Mouse (Mus musculus): Measurements from ENCODE around the gene Slc4a5. TPM values are rescaled to one million over a fixed set of nuclear protein-coding genes. Genes with fewer than 3 reads are reported as not detected.

Gene Slc4a5
- polyA plus RNA-seq, 1 experiment from 2014 or later, result 0.16 TPM

DNA sequence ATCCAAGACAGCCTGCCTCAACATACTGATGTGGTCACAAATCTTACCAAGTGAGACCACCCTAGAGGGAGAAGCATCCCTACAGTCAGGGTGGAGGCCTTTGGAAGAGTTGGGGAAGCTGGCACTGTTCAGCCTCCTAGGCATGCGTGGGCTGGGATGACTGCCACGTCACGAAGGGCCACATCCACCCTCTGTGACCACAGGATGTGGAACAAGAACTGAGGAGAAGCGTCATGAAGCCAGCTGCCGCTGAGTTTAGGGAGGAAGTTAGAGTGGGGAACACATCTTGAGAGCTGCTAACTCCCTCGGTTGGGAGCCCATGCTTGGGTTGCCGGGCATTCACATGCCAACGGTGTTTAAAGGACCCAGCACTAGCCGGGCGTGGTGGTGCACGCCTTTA is 54.1 kb downstream of the Slc4a5 start:
- H3K27me3 ChIP-seq (ENCODE audit: control insufficient read depth, insufficient read depth, low read length), result 0 out of 2 replicates have a peak, but pooled peaks cover 6% of the 10 kb centered on the region
- WGBS, result 80% methylated on average over 11 of the region's 11 CpGs
- 0 out of 2 replicates have a peak, but pooled peaks cover 4% of the 10 kb centered on the region for H3K9me3 ChIP-seq (ENCODE audit: control insufficient read depth, low read length)
- no peak overlapping the region for H3K9ac ChIP-seq (ENCODE audit: low read length)
- no peak overlapping the region for H3K4me3 ChIP-seq (ENCODE audit: control insufficient read depth in 1 of 2, insufficient read depth in 1 of 2, low read depth in 1 of 2, low read length in 2 of 2)
- H3K27ac ChIP-seq (replicated peaks in 1 of 2; ENCODE audit: control insufficient read depth in 1 of 2, insufficient read depth in 1 of 2, low read depth in 2 of 2, low read length in 2 of 2), result no peak overlapping the region
- no peak for ATAC-seq (ENCODE audit: insufficient number of reproducible peaks, insufficient read depth, low FRiP score, low read depth)
- no peaks in the 10 kb centered on the region for H3K36me3 ChIP-seq (ENCODE audit: control insufficient read depth, insufficient read depth, low read length)
- H3K4me2 ChIP-seq (ENCODE audit: low read length), result no peak overlapping the region
- no peaks in the 10 kb centered on the region for H3K4me1 ChIP-seq (ENCODE audit: control insufficient read depth in 2 of 2, insufficient read depth in 2 of 2, low read length in 2 of 2)

DNA sequence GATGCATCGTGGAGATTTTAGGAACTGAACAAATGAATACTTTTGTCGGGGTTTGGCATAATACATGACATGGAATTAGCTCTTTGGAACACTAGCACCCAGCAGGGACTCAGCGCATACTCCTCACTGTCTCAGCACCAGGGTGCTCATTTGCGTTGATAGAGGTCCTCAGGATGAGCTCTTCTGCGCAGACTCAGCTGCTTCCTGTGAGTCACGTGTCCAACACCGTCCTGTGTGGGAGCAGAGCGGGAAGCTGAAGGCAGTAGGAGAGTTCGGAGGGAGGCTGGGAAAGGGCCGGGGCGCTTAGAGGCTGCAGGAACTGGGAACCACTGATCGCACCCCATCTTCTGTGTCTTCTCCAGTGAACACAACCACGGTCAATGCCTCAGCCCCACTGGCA is 57.5 kb downstream of the Slc4a5 start:
- H3K4me3 ChIP-seq (ENCODE audit: control insufficient read depth in 1 of 2, insufficient read depth in 1 of 2, low read depth in 1 of 2, low read length in 2 of 2), result no peak overlapping the region
- H3K9me3 ChIP-seq (ENCODE audit: control insufficient read depth, low read length), result peaks cover 9% of the 10 kb centered on the region; the same call in 1 of the 2 replicates
- ATAC-seq (ENCODE audit: insufficient number of reproducible peaks, insufficient read depth, low FRiP score, low read depth), result no peak
- H3K9ac ChIP-seq (ENCODE audit: low read length), result no peak overlapping the region
- 0 out of 2 replicates have a peak, but pooled peaks cover 6% of the 10 kb centered on the region for H3K27me3 ChIP-seq (ENCODE audit: control insufficient read depth, insufficient read depth, low read length)
- H3K4me1 ChIP-seq (ENCODE audit: control insufficient read depth in 2 of 2, insufficient read depth in 2 of 2, low read length in 2 of 2), result no peaks in the 10 kb centered on the region
- no peaks in the 10 kb centered on the region for H3K36me3 ChIP-seq (ENCODE audit: control insufficient read depth, insufficient read depth, low read length)
- WGBS, result 65% methylated on average over 13 of the region's 13 CpGs
- H3K4me2 ChIP-seq (ENCODE audit: low read length), result no peak overlapping the region
- H3K27ac ChIP-seq (replicated peaks in 1 of 2; ENCODE audit: control insufficient read depth in 1 of 2, insufficient read depth in 1 of 2, low read depth in 2 of 2, low read length in 2 of 2), result no peak overlapping the region

DNA sequence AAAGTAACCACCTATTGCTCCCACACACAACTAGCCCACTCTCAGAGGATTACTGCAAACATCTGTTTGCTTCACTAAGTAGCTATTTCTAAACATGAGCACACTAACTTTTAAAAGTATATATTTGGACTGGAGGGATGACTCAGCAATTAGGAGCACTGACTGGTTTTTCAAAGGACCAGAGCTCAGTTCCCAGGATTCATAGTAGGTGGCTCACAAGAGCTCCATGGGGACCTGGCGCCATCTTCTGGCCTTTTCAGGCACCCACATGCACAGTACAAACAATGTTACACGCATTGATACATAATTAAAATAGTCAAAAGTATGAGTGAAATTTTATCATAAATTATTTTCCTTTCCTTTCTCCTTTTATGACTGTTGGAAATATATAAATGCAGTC is 59.3 kb downstream of the Slc4a5 start:
- Histone ChIP-seq H3K4me3 (ENCODE audit: control insufficient read depth in 1 of 2, insufficient read depth in 1 of 2, low read depth in 1 of 2, low read length in 2 of 2) (no peak overlapping the region), H3K27ac (replicated peaks in 1 of 2; ENCODE audit: control insufficient read depth in 1 of 2, insufficient read depth in 1 of 2, low read depth in 2 of 2, low read length in 2 of 2) (no peak overlapping the region), H3K4me2 (ENCODE audit: low read length) (no peak overlapping the region), H3K36me3 (ENCODE audit: control insufficient read depth, insufficient read depth, low read length) (no peaks in the 10 kb centered on the region), H3K9me3 (ENCODE audit: control insufficient read depth, low read length) (peaks cover 9% of the 10 kb centered on the region; the same call in 1 of the 2 replicates), H3K4me1 (ENCODE audit: control insufficient read depth in 2 of 2, insufficient read depth in 2 of 2, low read length in 2 of 2) (no peaks in the 10 kb centered on the region), H3K9ac (ENCODE audit: low read length) (no peak overlapping the region), H3K27me3 (ENCODE audit: control insufficient read depth, insufficient read depth, low read length) (0 out of 2 replicates have a peak, but pooled peaks cover 6% of the 10 kb centered on the region)
- no peak for ATAC-seq (ENCODE audit: insufficient number of reproducible peaks, insufficient read depth, low FRiP score, low read depth)
- 29% methylated on average over 2 of the region's 2 CpGs for WGBS

DNA sequence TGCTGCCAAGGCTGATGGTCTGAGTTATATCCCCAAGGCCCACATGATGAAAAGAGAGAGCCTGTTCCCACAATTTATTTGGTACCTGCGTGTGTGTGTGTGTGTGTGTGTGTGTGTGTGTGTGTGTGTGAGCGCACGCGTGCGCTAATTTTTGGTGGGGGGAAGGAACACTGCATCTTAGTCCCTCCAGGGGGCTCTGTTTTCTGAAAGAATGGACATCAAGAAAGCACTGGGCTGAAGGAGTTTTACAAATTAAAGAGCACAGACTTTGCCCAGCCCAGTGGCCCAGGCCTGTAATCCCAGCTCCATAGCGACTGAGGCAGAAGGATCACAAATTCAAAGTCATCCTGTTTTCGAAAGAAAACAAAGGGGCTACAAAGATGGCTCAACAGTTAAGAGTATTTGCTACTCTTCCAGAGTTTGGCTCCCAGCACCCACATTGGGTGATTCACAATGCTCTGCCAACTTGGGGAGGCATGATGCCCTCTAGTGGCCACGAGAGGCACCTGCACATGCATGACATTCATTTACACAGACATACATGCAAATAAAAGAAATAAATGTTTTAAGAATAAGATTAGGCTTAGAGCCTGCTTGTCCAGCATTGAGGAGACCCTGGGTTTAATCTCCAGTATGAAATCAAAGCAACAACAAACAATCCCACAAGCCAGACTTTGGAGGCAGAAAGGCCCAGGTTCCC is 60.8 kb downstream of the Slc4a5 start:
- peaks cover 9% of the 10 kb centered on the region; the same call in 1 of the 2 replicates for H3K9me3 ChIP-seq (ENCODE audit: control insufficient read depth, low read length)
- H3K36me3 ChIP-seq (ENCODE audit: control insufficient read depth, insufficient read depth, low read length), result no peaks in the 10 kb centered on the region
- H3K4me3 ChIP-seq (ENCODE audit: control insufficient read depth in 1 of 2, insufficient read depth in 1 of 2, low read depth in 1 of 2, low read length in 2 of 2), result no peak overlapping the region
- H3K9ac ChIP-seq (ENCODE audit: low read length), result no peak overlapping the region
- no peak overlapping the region for H3K4me2 ChIP-seq (ENCODE audit: low read length)
- 0 out of 2 replicates have a peak, but pooled peaks cover 6% of the 10 kb centered on the region for H3K27me3 ChIP-seq (ENCODE audit: control insufficient read depth, insufficient read depth, low read length)
- no peak overlapping the region for H3K27ac ChIP-seq (replicated peaks in 1 of 2; ENCODE audit: control insufficient read depth in 1 of 2, insufficient read depth in 1 of 2, low read depth in 2 of 2, low read length in 2 of 2)
- 77% methylated on average over 8 of the region's 8 CpGs for WGBS
- no peak for ATAC-seq (ENCODE audit: insufficient number of reproducible peaks, insufficient read depth, low FRiP score, low read depth)
- no peaks in the 10 kb centered on the region for H3K4me1 ChIP-seq (ENCODE audit: control insufficient read depth in 2 of 2, insufficient read depth in 2 of 2, low read length in 2 of 2)

DNA sequence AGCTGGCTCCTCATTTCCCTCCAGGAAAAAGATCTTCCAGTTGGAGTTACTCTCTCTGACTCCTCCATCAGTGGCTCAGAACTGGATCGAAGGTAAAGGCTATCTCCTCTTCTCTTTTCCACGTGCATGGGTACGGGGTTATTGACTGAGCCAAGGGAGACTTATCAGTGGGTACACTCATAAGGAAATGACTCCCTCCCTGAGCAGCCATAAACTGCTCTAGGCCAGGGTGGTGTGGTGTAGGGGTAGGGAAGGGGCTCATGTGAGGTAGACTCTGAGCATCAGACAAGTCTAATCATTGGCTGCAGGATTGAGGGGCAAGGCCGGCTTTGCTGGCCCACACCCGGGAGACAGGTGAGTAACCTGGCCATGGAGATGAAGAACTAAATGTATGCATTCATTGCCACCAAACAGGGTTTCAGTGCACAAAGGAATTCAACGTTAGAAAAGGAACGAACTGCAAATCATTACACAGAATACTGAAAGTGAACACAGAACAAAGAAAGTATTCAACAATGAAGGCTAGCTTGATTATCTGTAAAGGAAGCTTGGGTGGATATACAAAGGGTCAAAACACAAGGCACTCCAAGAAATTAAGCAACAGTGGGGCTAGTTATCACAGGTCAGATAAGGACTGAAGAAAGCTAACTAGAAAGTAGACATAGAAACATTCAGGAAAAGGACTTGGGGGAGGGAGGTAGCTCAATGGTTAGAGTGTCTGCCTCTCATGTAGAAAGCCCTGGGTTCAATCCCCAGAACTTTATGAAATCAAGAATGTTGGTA is 81.0 kb downstream of the Slc4a5 start:
- no peak overlapping the region for H3K27ac ChIP-seq (replicated peaks in 1 of 2; ENCODE audit: control insufficient read depth in 1 of 2, insufficient read depth in 1 of 2, low read depth in 2 of 2, low read length in 2 of 2)
- WGBS, result 64% methylated on average over 7 of the region's 7 CpGs
- no peaks in the 10 kb centered on the region for H3K9me3 ChIP-seq (ENCODE audit: control insufficient read depth, low read length)
- H3K4me3 ChIP-seq (ENCODE audit: control insufficient read depth in 1 of 2, insufficient read depth in 1 of 2, low read depth in 1 of 2, low read length in 2 of 2), result no peak overlapping the region
- no peak overlapping the region for H3K9ac ChIP-seq (ENCODE audit: low read length)
- H3K4me1 ChIP-seq (ENCODE audit: control insufficient read depth in 2 of 2, insufficient read depth in 2 of 2, low read length in 2 of 2), result no peaks in the 10 kb centered on the region
- ATAC-seq (ENCODE audit: insufficient number of reproducible peaks, insufficient read depth, low FRiP score, low read depth), result no peak
- H3K4me2 ChIP-seq (ENCODE audit: low read length), result no peak overlapping the region
- H3K36me3 ChIP-seq (ENCODE audit: control insufficient read depth, insufficient read depth, low read length), result 0 out of 2 replicates have a peak, but pooled peaks cover 7% of the 10 kb centered on the region
- no peaks in the 10 kb centered on the region for H3K27me3 ChIP-seq (ENCODE audit: control insufficient read depth, insufficient read depth, low read length)

- Histone ChIP-seq H3K27me3 (ENCODE audit: control insufficient read depth, insufficient read depth, low read length) (no peaks in the 10 kb centered on the region), H3K36me3 (ENCODE audit: control insufficient read depth, insufficient read depth, low read length) (0 out of 2 replicates have a peak, but pooled peaks cover 7% of the 10 kb centered on the region), H3K4me2 (ENCODE audit: low read length) (no peak overlapping the region), H3K9ac (ENCODE audit: low read length) (no peak overlapping the region), H3K4me3 (ENCODE audit: control insufficient read depth in 1 of 2, insufficient read depth in 1 of 2, low read depth in 1 of 2, low read length in 2 of 2) (no peak overlapping the region), H3K4me1 (ENCODE audit: control insufficient read depth in 2 of 2, insufficient read depth in 2 of 2, low read length in 2 of 2) (no peaks in the 10 kb centered on the region), H3K9me3 (ENCODE audit: control insufficient read depth, low read length) (no peaks in the 10 kb centered on the region), H3K27ac (replicated peaks in 1 of 2; ENCODE audit: control insufficient read depth in 1 of 2, insufficient read depth in 1 of 2, low read depth in 2 of 2, low read length in 2 of 2) (no peak overlapping the region)
- ATAC-seq (ENCODE audit: insufficient number of reproducible peaks, insufficient read depth, low FRiP score, low read depth), result no peak
- WGBS, result 85% methylated on average over 2 of the region's 2 CpGs
Observed at GRCm38 (mm10) chr6:83301294-83301693, 81.7 kb downstream of the Slc4a5 start.

DNA sequence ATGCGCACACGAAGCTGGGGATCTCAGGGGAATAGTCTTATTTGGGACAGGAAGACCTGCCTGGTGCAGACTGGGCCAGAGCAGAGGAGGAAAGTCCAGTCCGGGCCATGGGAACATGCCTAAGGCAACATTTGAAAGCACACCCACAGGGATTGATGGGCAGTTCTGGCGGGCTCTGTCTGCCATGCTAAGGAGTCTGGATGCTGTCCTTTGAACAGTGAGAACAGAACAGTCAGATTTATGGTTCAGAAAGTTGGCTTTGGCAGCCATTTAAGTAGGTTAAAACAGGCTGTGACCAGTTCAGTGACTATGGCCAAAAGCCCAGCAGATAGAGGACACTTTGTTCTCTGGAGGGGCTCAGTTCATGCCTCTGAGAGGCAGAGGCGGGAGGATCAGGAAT is 82.6 kb downstream of the Slc4a5 start:
- no peak overlapping the region for H3K4me3 ChIP-seq (ENCODE audit: control insufficient read depth in 1 of 2, insufficient read depth in 1 of 2, low read depth in 1 of 2, low read length in 2 of 2)
- ATAC-seq (ENCODE audit: insufficient number of reproducible peaks, insufficient read depth, low FRiP score, low read depth), result no peak
- H3K4me1 ChIP-seq (ENCODE audit: control insufficient read depth in 2 of 2, insufficient read depth in 2 of 2, low read length in 2 of 2), result no peaks in the 10 kb centered on the region
- no peaks in the 10 kb centered on the region for H3K9me3 ChIP-seq (ENCODE audit: control insufficient read depth, low read length)
- H3K36me3 ChIP-seq (ENCODE audit: control insufficient read depth, insufficient read depth, low read length), result 0 out of 2 replicates have a peak, but pooled peaks cover 7% of the 10 kb centered on the region
- H3K4me2 ChIP-seq (ENCODE audit: low read length), result no peak overlapping the region
- 82% methylated on average over 5 of the region's 5 CpGs for WGBS
- no peak overlapping the region for H3K27ac ChIP-seq (replicated peaks in 1 of 2; ENCODE audit: control insufficient read depth in 1 of 2, insufficient read depth in 1 of 2, low read depth in 2 of 2, low read length in 2 of 2)
- H3K9ac ChIP-seq (ENCODE audit: low read length), result no peak overlapping the region
- no peaks in the 10 kb centered on the region for H3K27me3 ChIP-seq (ENCODE audit: control insufficient read depth, insufficient read depth, low read length)
